Mouse (Mus musculus) liver, postnatal 0 days (tissue): ENCODE data around the gene Oaz2. TPM values are rescaled to one million over a fixed set of nuclear protein-coding genes. Genes with fewer than 3 reads are reported as not detected.

Experiments used
- ATAC-seq: fragments of 200-750 bp; cut with Nextera tagmentation; 2 replicates; pipeline ENCODE4 v1.8.0; 2017; ENCODE audit warnings: mild to moderate bottlenecking, moderate library complexity
- DNase-seq: peaks from one replicate; pipeline ENCODE4 v3.0.0-alpha.2; 2016
- H3K27ac ChIP-seq: fragments of 300-500 bp; sonication (generic); 2 replicates; pipeline ENCODE4 v1.5.1; 2014; ENCODE audit warnings: antibody characterized with exemption, moderate library complexity, mild to moderate bottlenecking, low read depth
- H3K27me3 ChIP-seq: fragments of 300-500 bp; sonication (generic); 2 replicates; pipeline ENCODE4 v1.6.1; 2014; ENCODE audit warnings: low read length, control low read depth, mixed read lengths; ENCODE audit not compliant: insufficient read depth
- H3K36me3 ChIP-seq: fragments of 300-500 bp; sonication (generic); replicated peaks from 2 replicates; pipeline ENCODE4 v1.6.1; 2014; ENCODE audit warnings: mild to moderate bottlenecking, control low read depth, low read length, moderate library complexity, mixed read lengths; ENCODE audit not compliant: insufficient read depth
- H3K4me1 ChIP-seq: fragments of 300-500 bp; sonication (generic); 2 replicates; pipeline ENCODE4 v1.6.1; 2014; ENCODE audit warnings: antibody characterized with exemption, mild to moderate bottlenecking, control low read depth; ENCODE audit not compliant: insufficient read depth
- H3K4me2 ChIP-seq: fragments of 300-500 bp; sonication (generic); 2 replicates; pipeline ENCODE4 v1.6.1; 2014; ENCODE audit warnings: low read depth, mild to moderate bottlenecking, low read length, moderate library complexity, mixed read lengths
- H3K4me3 ChIP-seq: fragments of 300-500 bp; sonication (generic); 2 replicates; pipeline ENCODE4 v1.5.1; 2014; ENCODE audit warnings: low read depth, low read length
- H3K9ac ChIP-seq: fragments of 300-500 bp; sonication (generic); replicated peaks from 2 replicates; pipeline ENCODE4 v1.6.1; 2014; ENCODE audit warnings: mild to moderate bottlenecking, moderate library complexity
- H3K9me3 ChIP-seq: fragments of 300-500 bp; sonication (generic); 2 replicates; pipeline ENCODE4 v1.6.1; 2016; ENCODE audit warnings: mild to moderate bottlenecking, control low read depth, low read length, mixed read lengths
- CTCF ChIP-seq: sonication (generic); IDR thresholded peaks from 2 replicates; pipeline ENCODE4 v1.5.1; 2016; ENCODE audit warnings: antibody characterized with exemption, low read depth
- EP300 ChIP-seq: IDR thresholded peaks from 2 replicates; pipeline ENCODE4 v1.6.1; 2016; ENCODE audit warnings: antibody characterized with exemption, low read depth, mild to moderate bottlenecking
- WGBS: fragments of 180-500 bp; shearing (Covaris S2); extraction: QIAGEN DNeasy Blood & Tissue Kit; methylation state at CpG from one replicate; pipeline ENCODE4 v1.1.7; 2014; ENCODE audit not compliant: insufficient replicate concordance; 5-methylcytosine and 5-hydroxymethylcytosine counted together
- polyA plus RNA-seq: library from polyadenylated mRNA; unstranded; fragments of >200 nt; fragmentation: Nextera tagmentation; extraction: Ambion mirVana; gene quantifications from 2 replicates; pipeline ENCODE4 v1.2.1, GENCODE M21; 2015

The Oaz2 gene
- polyA plus RNA-seq, 1 experiment from 2014 or later: 50.9 TPM

DNA sequence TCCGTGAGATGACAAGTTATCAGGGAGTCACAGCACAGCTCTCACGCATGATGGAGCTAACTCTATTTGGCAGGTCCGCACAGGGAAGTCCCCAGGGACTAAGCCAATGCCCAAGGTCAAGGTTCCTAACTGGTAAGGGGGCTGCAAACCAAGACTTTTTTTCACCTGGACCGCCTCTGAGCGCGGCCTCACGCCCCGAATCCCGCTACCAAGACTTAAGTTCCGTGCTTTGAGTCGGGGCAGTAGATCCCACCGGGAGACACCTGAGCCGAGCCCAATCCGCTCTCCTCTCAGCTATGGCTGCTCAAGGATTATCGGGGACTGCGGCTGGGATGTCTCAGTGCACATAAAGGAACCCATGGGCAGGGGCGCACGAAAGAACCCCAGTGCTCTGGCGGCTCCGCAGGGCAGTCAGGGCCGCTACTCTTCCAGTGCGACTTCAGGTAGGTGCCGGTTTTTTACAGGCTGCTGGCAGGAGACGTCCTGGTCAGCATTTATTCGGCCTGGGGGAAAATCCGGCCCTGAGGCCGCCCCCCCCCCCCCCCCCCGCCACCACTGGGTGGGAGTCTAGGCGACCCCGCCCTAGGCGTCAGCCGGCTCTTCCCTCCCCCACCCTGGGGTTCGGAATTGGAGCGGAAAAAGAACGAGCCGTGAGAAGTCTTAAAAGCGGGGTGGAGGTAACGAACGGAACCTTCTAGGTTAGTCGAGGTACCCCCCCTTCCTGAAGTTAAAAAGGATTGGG lies 38.6 kb upstream of the Oaz2 start, which contains the start of gene Rbpms2:
Gene Rbpms2, plus strand, starts transcription at position 624 of the 742 bp plus-strand sequence.
- Histone ChIP-seq H3K36me3 (no peaks in the 10 kb centered on the region), H3K4me1 (peaks cover 9% of the 10 kb centered on the region), H3K4me3 (peak within 1 kb of the TSS; percentile 58), H3K4me2 (peak within 1 kb of the TSS; percentile 75), H3K27ac (peak within 1 kb of the TSS; percentile 84), H3K9ac (peak within 1 kb of the TSS; percentile 72), H3K27me3 (peaks cover 37% of the 10 kb centered on the region), H3K9me3 (no peaks in the 10 kb centered on the region)
- WGBS: 4% methylated on average over 35 of the region's 40 CpGs
- TF ChIP-seq CTCF: no peak
- TF ChIP-seq EP300: no peak
- ATAC-seq (no peak), DNase-seq (peak; percentile 33)

DNA sequence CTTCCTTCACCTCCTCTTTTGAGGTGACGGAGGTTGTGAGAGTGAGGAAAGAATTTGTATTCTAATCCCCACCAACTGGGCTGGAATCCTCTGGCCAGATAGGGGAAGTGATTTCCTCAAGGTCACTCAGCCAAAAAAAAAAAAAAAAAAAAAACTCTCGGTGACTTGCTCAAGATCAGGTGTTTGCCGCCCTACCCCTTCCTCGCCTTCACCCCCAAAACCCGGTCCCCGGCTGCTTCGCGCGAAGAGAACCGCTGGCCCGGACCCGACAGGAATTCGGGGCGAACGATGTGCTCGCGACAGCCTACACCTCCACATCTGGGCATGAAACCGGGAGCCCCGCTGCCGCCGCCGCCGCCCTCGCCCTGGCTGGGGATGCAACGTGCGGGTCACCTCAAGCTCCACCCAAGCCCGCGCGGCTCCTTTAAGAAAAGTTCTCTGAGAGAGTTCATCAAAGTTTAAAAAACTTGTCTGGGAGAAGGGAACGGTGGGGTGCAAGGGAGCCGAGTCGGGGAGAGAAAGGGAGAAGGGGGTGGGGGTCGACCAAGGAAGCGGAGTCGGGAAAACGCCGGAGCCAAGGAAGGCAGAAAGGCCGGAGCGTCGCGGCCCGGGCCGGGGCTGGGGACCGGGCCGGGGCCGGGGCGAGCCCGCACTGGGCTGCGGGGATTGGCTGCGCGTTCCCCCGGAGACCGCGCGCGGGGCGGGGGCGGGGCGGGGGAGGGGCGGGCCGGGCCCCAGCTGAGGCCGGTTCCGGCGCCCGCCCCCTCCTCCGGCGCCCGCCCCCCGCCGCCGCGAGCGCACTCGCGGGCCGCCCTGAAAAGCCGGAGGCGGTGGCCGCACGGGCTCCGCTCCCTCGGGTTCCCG lies 37.8 kb upstream of the Oaz2 start:
- Histone ChIP-seq H3K9me3 (no peaks in the 10 kb centered on the region), H3K36me3 (no peaks in the 10 kb centered on the region), H3K27me3 (peaks cover 37% of the 10 kb centered on the region), H3K4me3 (peak overlapping the region; percentile 58), H3K4me2 (peak overlapping the region; percentile 75), H3K9ac (peak overlapping the region; percentile 72), H3K4me1 (peaks cover 8% of the 10 kb centered on the region), H3K27ac (peak overlapping the region; percentile 84)
- 1% methylated on average over 44 of the region's 83 CpGs for WGBS
- DNase-seq (peak; percentile 73), ATAC-seq (peak; percentile 92)
- TF ChIP-seq EP300: no peak
- no peak for TF ChIP-seq CTCF

- Histone ChIP-seq H3K36me3 (no peaks in the 10 kb centered on the region), H3K4me3 (peak overlapping the region; percentile 58), H3K9ac (peak overlapping the region; percentile 72), H3K4me1 (peaks cover 8% of the 10 kb centered on the region), H3K27me3 (peaks cover 37% of the 10 kb centered on the region), H3K27ac (peak overlapping the region; percentile 84), H3K4me2 (peak overlapping the region; percentile 75), H3K9me3 (no peaks in the 10 kb centered on the region)
- peak; percentile 78 for ATAC-seq
- peak; percentile 59 for DNase-seq
- WGBS: 1% methylated on average over 58 of the region's 78 CpGs
- TF ChIP-seq EP300: no peak
- TF ChIP-seq CTCF: no peak
These were observed 37.0 kb upstream of the Oaz2 start for GRCm38 (mm10) chr9:65630631-65631353.

GRCm38 (mm10) chr9:65631354-65632021 lies 36.3 kb upstream of the Oaz2 start:
- WGBS: 23% methylated on average over 16 of the region's 16 CpGs

DNA sequence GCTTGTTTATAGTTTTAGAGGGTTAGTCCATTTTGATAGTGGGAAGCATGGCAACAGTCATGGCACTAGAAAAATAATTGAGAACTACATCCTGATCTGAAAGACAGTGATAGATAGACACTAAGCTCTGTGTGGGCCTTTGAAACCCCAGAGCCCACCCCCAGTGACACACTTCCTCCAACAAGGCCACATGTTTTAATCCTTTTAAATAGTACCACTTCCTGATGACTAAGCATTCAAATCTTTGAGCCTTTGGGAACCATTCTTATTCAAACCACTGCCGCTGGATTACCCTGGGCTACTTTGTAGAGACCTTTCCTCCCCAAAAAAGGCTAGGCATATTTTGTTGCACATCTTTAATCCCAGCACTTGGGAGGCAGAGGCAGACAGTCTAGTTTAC lies 32.0 kb upstream of the Oaz2 start:
- ATAC-seq: no peak
- H3K27ac ChIP-seq: no peak overlapping the region
- peaks cover 18% of the 10 kb centered on the region for H3K27me3 ChIP-seq
- H3K4me3 ChIP-seq: no peak overlapping the region
- H3K9me3 ChIP-seq: no peaks in the 10 kb centered on the region
- H3K9ac ChIP-seq: no peak overlapping the region
- TF ChIP-seq CTCF: no peak
- TF ChIP-seq EP300: no peak
- H3K4me1 ChIP-seq: peaks cover 3% of the 10 kb centered on the region; the same call in 1 of the 2 replicates
- no peak overlapping the region for H3K4me2 ChIP-seq
- no peak for DNase-seq
- 80% methylated on average over 1 of the region's 1 CpGs for WGBS
- no peaks in the 10 kb centered on the region for H3K36me3 ChIP-seq

More at GRCm38 (mm10) chr9:65631354-65632021, 36.3 kb upstream of the Oaz2 start:
- no peak for ATAC-seq
- Histone ChIP-seq H3K36me3 (no peaks in the 10 kb centered on the region), H3K4me1 (peaks cover 8% of the 10 kb centered on the region), H3K27ac (peak overlapping the region; percentile 84), H3K9ac (peak overlapping the region; percentile 72), H3K4me2 (peak overlapping the region; percentile 75), H3K27me3 (peaks cover 37% of the 10 kb centered on the region), H3K4me3 (peak overlapping the region; percentile 58), H3K9me3 (no peaks in the 10 kb centered on the region)
- TF ChIP-seq EP300 (no peak), CTCF (no peak)
- no peak for DNase-seq
